ENCODE assay signal across 8 mouse cellular contexts in genomic region chr3:117575928-117576254, GRCm38 (mm10). TPM values are rescaled to one million over a fixed set of nuclear protein-coding genes. Genes with fewer than 3 reads are reported as not detected.
DNase-seq lines count a peak whose midpoint lies in the region; ATAC-seq and TF ChIP-seq lines count a peak whose summit lies in the region.
"Had no signal": no experiment of that assay in that cellular context is flagged by ENCODE, and none has a peak within 500 bp of the region (broad histone marks: within the 10 kb centered on the region; RNA-seq: fewer than 3 reads in every experiment).

No protein-coding gene starts in this region.

- no peaks in the 10 kb centered on the region for H3K36me3 ChIP-seq in lung, embryonic 14.5 days (ENCODE audit: insufficient read depth)
- no peaks in the 10 kb centered on the region for H3K36me3 ChIP-seq in forebrain, embryonic 12.5 days (replicated peaks)
- no peaks in the 10 kb centered on the region for H3K36me3 ChIP-seq in limb, embryonic 11.5 days (ENCODE audit: control insufficient read depth, insufficient read depth, low read length)
- H3K36me3 ChIP-seq in stomach, embryonic 14.5 days (ENCODE audit: control insufficient read depth, insufficient read depth, low read length), result no peaks in the 10 kb centered on the region

- no peak for DNase-seq in lung, embryonic 14.5 days
- DNase-seq in lung, adult 18-20 months, result no peak
- DNase-seq in limb, embryonic 11.5 days (ENCODE audit: low spot score), result no peak
- no peak for DNase-seq in embryo, embryonic 10 days (ENCODE audit: low spot score)
- DNase-seq in lung, postnatal 14 days, result no peak
- DNase-seq: lung, adult 2 months had no signal

- H3K9ac ChIP-seq in lung, embryonic 14.5 days, result peak overlapping the region; percentile 52; the same call in 1 of the 2 replicates
- H3K9ac ChIP-seq in forebrain, embryonic 12.5 days, result peak overlapping the region; percentile 78; the same call in 1 of the 2 replicates
- no peak overlapping the region for H3K9ac ChIP-seq in limb, embryonic 11.5 days (ENCODE audit: low read length)
- H3K9ac ChIP-seq in stomach, embryonic 14.5 days (replicated peaks; ENCODE audit: low read depth, low read length), result peak overlapping the region; percentile 28; the same call in 1 of the 2 replicates

- H3K27me3 ChIP-seq in lung, embryonic 14.5 days (ENCODE audit: insufficient read depth, low read length), result peaks cover 27% of the 10 kb centered on the region
- H3K27me3 ChIP-seq in forebrain, embryonic 12.5 days, result peaks cover 26% of the 10 kb centered on the region
- peaks cover 27% of the 10 kb centered on the region for H3K27me3 ChIP-seq in limb, embryonic 11.5 days (ENCODE audit: control insufficient read depth, insufficient read depth, low read length)
- H3K27me3 ChIP-seq in stomach, embryonic 14.5 days (ENCODE audit: control insufficient read depth, insufficient read depth, low read length), result 0 out of 2 replicates have a peak, but pooled peaks cover 2% of the 10 kb centered on the region

- TF ChIP-seq CTCF in lung, embryonic 14.5 days (IDR thresholded peaks at IDR 0.05; ENCODE audit: low read depth), result no peak

- WGBS in lung, embryonic 14.5 days, result 14% methylated on average over 3 of the region's 3 CpGs
- WGBS in forebrain, embryonic 12.5 days, result 17% methylated on average over 3 of the region's 3 CpGs
- WGBS in limb, embryonic 11.5 days, result 25% methylated on average over 3 of the region's 3 CpGs
- 12% methylated on average over 3 of the region's 3 CpGs for WGBS in stomach, embryonic 14.5 days

- H3K4me2 ChIP-seq in lung, embryonic 14.5 days, result peak overlapping the region; percentile 92
- peak overlapping the region; percentile 97 for H3K4me2 ChIP-seq in forebrain, embryonic 12.5 days
- peak overlapping the region; percentile 99 for H3K4me2 ChIP-seq in limb, embryonic 11.5 days (ENCODE audit: low read depth, severe bottlenecking)
- H3K4me2 ChIP-seq in stomach, embryonic 14.5 days (replicated peaks; ENCODE audit: low read depth, low read length), result peak overlapping the region; percentile 90

- H3K9me3 ChIP-seq in lung, embryonic 14.5 days (ENCODE audit: low read depth, low read length), result no peaks in the 10 kb centered on the region
- no peaks in the 10 kb centered on the region for H3K9me3 ChIP-seq in forebrain, embryonic 12.5 days
- no peaks in the 10 kb centered on the region for H3K9me3 ChIP-seq in limb, embryonic 11.5 days (ENCODE audit: control insufficient read depth, low read length)
- no peaks in the 10 kb centered on the region for H3K9me3 ChIP-seq in stomach, embryonic 14.5 days (ENCODE audit: control insufficient read depth, low read depth, low read length)

- peak overlapping the region; percentile 52 for H3K4me3 ChIP-seq in lung, embryonic 14.5 days (ENCODE audit: low read depth, low read length)
- H3K4me3 ChIP-seq in forebrain, embryonic 12.5 days (replicated peaks), result peak overlapping the region; percentile 69
- peak overlapping the region; percentile 55 for H3K4me3 ChIP-seq in limb, embryonic 11.5 days (ENCODE audit: low read depth, low read length)
- peak overlapping the region; percentile 51 for H3K4me3 ChIP-seq in stomach, embryonic 14.5 days (ENCODE audit: low read depth, low read length)

- no peak overlapping the region for H3K27ac ChIP-seq in lung, embryonic 14.5 days (ENCODE audit: low read depth)
- no peak overlapping the region for H3K27ac ChIP-seq in forebrain, embryonic 12.5 days
- no peak overlapping the region for H3K27ac ChIP-seq in limb, embryonic 11.5 days (replicated peaks; ENCODE audit: low read depth, low read length)
- no peak overlapping the region for H3K27ac ChIP-seq in stomach, embryonic 14.5 days (ENCODE audit: low read length)

- 0 out of 2 replicates have a peak, but pooled peaks cover 4% of the 10 kb centered on the region for H3K4me1 ChIP-seq in lung, embryonic 14.5 days (ENCODE audit: insufficient read depth)
- peaks cover 6% of the 10 kb centered on the region; the same call in 1 of the 2 replicates for H3K4me1 ChIP-seq in forebrain, embryonic 12.5 days
- H3K4me1 ChIP-seq in limb, embryonic 11.5 days (ENCODE audit: control insufficient read depth, insufficient read depth, low read length), result no peaks in the 10 kb centered on the region
- H3K4me1 ChIP-seq in stomach, embryonic 14.5 days (ENCODE audit: control insufficient read depth, insufficient read depth, low read length), result no peaks in the 10 kb centered on the region

- no peak for ATAC-seq in lung, embryonic 14.5 days (ENCODE audit: insufficient read depth)
- ATAC-seq in forebrain, embryonic 12.5 days (ENCODE audit: low FRiP score), result no peak; the same call in none of the 2 replicates
- no peak for ATAC-seq in limb, embryonic 11.5 days (ENCODE audit: insufficient number of reproducible peaks, low FRiP score, low TSS enrichment, low read depth)
- peak; percentile 29; the same call in 1 of the 2 replicates for ATAC-seq in stomach, embryonic 14.5 days (ENCODE audit: insufficient number of reproducible peaks, insufficient read depth, low FRiP score, low read depth)

RNA-seq across cellular contexts. Expression of gene Plppr5, which starts 1.3 kb away (rescaled TPM):
- polyA plus RNA-seq in lung, embryonic 14.5 days (2014; fragmentation: Nextera tagmentation; extraction: Ambion mirVana), result 1.7 and 1.9 TPM in 2 replicates
- polyA plus RNA-seq in forebrain, embryonic 12.5 days (2016; fragmentation: Nextera tagmentation; extraction: Ambion mirVana), result 0.36 and 0.50 TPM in 2 replicates
- not detected in 2 replicates for polyA plus RNA-seq in limb, embryonic 11.5 days (2014; fragmentation: Nextera tagmentation; extraction: Ambion mirVana)
- polyA plus RNA-seq in stomach, embryonic 14.5 days (2014; fragmentation: Nextera tagmentation; extraction: Ambion mirVana), result 1.8 and 2.3 TPM in 2 replicates
